Mouse (Mus musculus) embryonic fibroblast, embryonic 13.5 days (primary cell): ENCODE measurements around the gene Vstm4.

Experiments
- CTCF ChIP-seq: IDR thresholded peaks from 2 replicates; pipeline ENCODE4 v1.5.1; 2011; ENCODE audit warnings: mild to moderate bottlenecking, control low read depth, low read length, moderate library complexity, borderline replicate concordance; ENCODE audit not compliant: insufficient read depth
- POLR2A ChIP-seq: IDR thresholded peaks from 2 replicates; pipeline ENCODE4 v1.6.1; 2011; ENCODE audit warnings: low read depth, mild to moderate bottlenecking, control low read depth, low read length, moderate library complexity

DNA sequence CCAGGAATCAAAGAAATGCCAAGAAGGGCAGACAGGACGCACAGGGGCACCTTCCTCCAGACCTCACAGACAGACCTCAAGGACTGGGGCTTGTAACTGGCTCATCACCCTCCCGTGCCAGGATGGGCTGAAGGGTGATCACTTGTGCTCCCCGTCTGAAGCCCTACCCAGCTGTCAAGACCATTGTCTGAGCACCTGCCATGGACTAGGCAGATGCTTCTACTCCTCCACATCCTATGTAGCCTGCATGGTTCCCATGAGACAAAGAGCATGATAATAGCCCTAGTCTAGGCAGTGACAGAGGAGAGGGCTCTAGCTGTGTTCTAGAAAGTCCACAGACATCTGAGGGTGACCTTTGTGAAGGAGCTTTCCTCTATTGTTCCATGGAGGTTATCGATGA is 38.3 kb downstream of the Vstm4 start:
- TF ChIP-seq CTCF (no peak), POLR2A (no peak)
